Mouse (Mus musculus) adrenal gland, postnatal 36 days (tissue): Measurements from ENCODE around the gene Tekt4. TPM values are rescaled to one million over a fixed set of nuclear protein-coding genes. Genes with fewer than 3 reads are reported as not detected.
A peak's percentile ranks its signal among the peaks of the same experiment; 100 is the strongest.

ENCODE experiments used
- DNase-seq, 2 experiments: peaks; one replicate each; pipeline ENCODE4 v3.0.0; 2021; ENCODE audit warnings: mixed read lengths in 1 of 2
- total RNA-seq, 2 experiments: library from RNA; stranded (reverse); gene quantifications; 2 replicates each; pipeline ENCODE4 v1.2.3; 2021

The Tekt4 gene
- total RNA-seq, 2 experiments from 2014 or later: not detected

DNA sequence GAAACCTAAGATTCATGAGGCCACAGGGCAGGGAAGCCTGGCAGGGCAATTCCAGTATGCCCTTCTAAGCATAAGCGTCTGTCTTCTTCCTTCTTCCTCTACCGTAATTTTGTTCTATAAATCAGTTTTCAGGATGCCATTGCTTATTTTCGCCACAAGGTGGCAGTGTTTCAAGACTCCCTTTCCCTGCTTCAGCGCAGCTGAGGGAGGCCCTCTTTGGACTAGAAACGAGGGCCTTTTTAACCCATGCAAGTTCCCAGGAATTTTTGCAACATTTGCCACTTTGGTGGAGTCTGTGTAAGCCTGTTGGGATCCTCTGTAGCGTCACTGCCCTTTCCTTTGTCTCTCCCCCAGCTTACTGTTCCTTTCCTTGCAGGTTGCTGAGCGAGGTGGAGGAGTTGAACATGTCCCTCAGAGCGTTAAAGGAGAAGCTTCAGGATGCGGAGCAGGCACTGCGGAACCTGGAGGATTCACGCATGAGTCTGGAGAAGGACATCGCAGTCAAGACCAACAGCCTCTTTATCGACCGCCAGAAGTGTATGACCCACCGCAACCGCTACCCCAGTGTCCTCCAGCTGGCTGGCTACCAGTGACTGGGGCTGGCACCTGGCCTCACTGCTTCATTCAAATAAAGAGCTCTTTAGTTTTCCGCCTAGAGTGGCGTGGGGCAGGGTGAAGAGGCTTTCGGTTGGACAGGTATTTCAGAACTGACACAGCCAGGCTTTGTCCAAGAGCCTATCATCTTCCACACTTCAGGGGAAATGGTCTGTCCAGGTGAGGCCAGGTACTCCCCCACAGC, 21.7 kb downstream of the Tekt4 start:
- peak in 1 of 2 experiments; percentile 56 for DNase-seq

DNA sequence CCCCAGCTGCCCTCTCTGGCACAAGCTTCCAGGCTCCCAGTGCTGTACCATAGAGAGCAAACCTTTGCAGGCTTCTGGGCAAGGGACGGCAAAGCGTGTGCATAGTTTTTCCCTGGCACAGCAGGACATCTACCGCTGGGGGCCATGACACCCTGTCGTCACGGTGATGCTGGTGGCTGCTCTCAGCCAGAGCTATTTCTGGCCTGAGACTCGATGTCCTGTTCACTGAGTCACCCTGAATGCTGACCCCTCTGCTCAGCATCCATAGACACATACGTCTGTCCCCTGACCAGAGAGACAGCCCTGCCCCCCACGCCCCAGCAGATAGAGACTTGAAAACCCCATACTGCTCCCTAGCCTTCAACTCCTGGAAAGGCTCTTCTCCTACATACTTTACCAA, 25.7 kb downstream of the Tekt4 start:
- DNase-seq: no peak

- DNase-seq: no peak
Observed at GRCm38 (mm10) chr17:25480820-25481219, 26.4 kb downstream of the Tekt4 start.

- DNase-seq: no peak
Observed at GRCm38 (mm10) chr17:25482092-25482491, 27.7 kb downstream of the Tekt4 start.

- DNase-seq: peak; percentile 58 to 63
Observed at GRCm38 (mm10) chr17:25497013-25497412, 42.6 kb downstream of the Tekt4 start, which contains the start of gene Sstr5. Sstr5 (minus strand) TSS chr17:25497288.

- no peak for DNase-seq
Observed at GRCm38 (mm10) chr17:25502599-25502998, 48.2 kb downstream of the Tekt4 start.

GRCm38 (mm10) chr17:25507799-25508198, 53.4 kb downstream of the Tekt4 start:
- peak; percentile 82 for DNase-seq

DNA sequence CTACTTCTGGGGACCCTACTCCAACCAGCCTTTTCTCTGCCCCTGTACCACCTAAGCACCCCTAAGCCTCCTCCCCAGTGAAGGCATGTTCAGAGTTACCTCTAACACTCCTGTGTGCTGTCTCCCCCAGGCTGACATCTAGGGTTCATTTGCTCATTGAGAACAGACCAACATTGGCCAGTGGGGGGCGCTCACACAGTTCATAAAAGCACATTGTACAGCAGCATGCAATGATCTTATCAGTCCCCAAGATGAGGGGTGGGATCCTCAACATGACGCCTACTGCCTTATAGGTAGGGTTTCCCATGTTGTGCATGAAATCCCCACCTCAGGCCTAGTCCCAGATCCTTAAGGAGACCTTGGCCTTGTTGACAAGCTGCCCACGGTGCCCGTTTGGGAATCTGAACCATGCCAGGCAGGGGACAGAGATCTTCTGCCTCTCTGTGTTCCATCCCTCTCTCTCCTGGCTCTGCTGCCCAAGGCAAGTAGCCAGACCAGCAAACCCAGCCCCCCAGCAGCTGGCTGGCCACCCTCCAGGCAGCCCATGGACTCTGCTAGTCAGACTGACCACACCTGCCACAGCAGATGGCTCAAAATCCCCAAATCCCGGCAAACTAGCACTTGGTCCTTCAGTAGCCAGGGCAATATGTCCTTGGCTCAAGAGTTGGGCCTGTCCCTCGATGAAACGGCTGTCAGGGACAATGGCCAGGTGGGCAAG, 54.6 kb downstream of the Tekt4 start:
- peak; percentile 28 to 48 for DNase-seq

- DNase-seq: no peak
Observed at GRCm38 (mm10) chr17:25510074-25510830, 55.8 kb downstream of the Tekt4 start.

- DNase-seq: no peak
Observed at GRCm38 (mm10) chr17:25511876-25512275, 57.5 kb downstream of the Tekt4 start.

- DNase-seq: no peak
Observed at GRCm38 (mm10) chr17:25514055-25514454, 59.6 kb downstream of the Tekt4 start.

DNA sequence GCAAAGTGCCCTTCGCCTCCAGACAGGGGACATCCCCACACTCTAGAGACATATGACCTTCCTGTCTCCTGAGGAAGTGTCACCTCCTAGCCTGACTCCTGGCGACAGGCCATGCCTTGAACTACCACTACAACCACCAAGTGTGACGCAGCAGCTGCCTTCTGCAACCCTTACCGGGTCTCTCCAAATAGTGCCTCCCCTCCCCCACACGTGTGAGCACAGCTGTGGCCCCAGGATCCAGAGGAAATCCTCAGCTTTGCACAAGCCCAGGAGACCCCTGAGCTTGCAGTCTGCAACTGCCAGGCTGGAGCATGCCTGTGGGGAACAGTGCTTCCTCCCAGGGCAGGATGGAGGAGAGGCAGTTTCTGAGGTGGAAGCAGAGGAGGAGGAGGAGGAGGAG, 61.9 kb downstream of the Tekt4 start:
- peak in 1 of 2 experiments; percentile 10 for DNase-seq

GRCm38 (mm10) chr17:25518144-25518543, 63.7 kb downstream of the Tekt4 start:
- no peak for DNase-seq

DNA sequence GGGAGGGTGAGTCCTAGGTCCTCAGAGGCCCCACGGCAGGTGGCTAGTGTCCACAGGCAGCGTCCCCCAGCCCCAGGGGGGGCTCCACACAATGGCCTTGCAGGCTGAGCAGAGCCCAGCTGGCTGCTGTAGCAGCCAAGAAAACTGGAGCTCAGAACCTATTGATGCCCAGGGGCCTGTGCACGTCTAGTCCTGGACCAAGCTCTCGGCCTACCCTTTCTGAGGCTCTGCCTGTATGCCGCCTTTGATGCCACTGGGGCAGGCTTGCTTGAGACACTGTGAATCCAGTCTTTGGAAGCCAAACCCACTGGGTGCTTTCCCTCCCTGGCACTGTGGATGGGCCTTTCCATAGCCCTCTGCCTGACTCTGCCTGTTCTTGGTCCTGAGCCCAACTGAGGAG, 65.1 kb downstream of the Tekt4 start:
- DNase-seq: no peak

DNA sequence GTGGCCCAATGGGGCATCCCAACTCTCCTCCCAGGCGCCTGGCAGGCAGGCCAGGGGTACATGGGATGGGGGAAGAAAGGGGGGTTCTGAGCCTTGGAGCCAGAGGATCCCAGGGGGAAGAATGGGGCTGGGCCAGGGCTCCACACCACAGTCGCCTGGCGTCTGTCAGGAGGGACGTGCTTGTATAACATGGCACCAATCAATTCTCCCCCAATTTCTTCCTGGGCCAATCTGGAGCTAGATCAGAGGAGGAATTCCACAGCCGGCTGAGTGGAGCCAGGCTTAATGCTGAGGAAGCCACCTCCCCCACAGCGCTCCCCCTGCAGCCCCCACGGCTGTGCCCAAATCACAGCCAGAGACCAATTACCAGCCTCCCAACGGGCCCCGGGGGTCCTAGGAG, 66.1 kb downstream of the Tekt4 start:
- DNase-seq: no peak

GRCm38 (mm10) chr17:25522080-25522479, 67.7 kb downstream of the Tekt4 start:
- DNase-seq: no peak

Other genes with a start within 250 kb of the Tekt4 start
- gene Gnptg, start 214.5 kb upstream of the Tekt4 start, total RNA-seq: 10 to 100 TPM; 41.2 to 43.2 TPM
- gene Tsr3, start 214.4 kb upstream of the Tekt4 start, total RNA-seq: 10 to 100 TPM; 23.1 to 29.0 TPM
- gene Baiap3, start 198.3 kb upstream of the Tekt4 start, total RNA-seq: 10 to 100 TPM in 1 of 2 experiments, 1 to 10 TPM in 1; 6.9 to 10.7 TPM
- 100 to 1,000 TPM; 242 to 248 TPM for gene Ube2i, start 180.0 kb upstream of the Tekt4 start, total RNA-seq
- gene Prss34, start 156.2 kb upstream of the Tekt4 start, total RNA-seq: under 1 TPM; 0.30 to 0.43 TPM
- gene Prss28, start 146.0 kb upstream of the Tekt4 start, total RNA-seq: not detected
- gene Prss29, start 136.0 kb upstream of the Tekt4 start, total RNA-seq: not detected
- 1 to 10 TPM in 1 of 2 experiments, under 1 TPM in 1; 0.63 to 1.2 TPM for gene Tpsab1, start 109.1 kb upstream of the Tekt4 start, total RNA-seq
- gene Tpsb2, start 88.3 kb upstream of the Tekt4 start, total RNA-seq: 1 to 10 TPM; 2.8 to 3.2 TPM
- not detected for gene Tpsg1, start 85.3 kb upstream of the Tekt4 start, total RNA-seq
- gene Cacna1h, start 20.8 kb upstream of the Tekt4 start, total RNA-seq: 10 to 100 TPM; 58.7 to 97.3 TPM
- gene Sstr5, start 42.7 kb downstream of the Tekt4 start, total RNA-seq: under 1 TPM; 0.49 to 0.53 TPM
- 1 to 10 TPM; 1.3 to 2.5 TPM for gene Sox8, start 116.1 kb downstream of the Tekt4 start, total RNA-seq
- 10 to 100 TPM; 29.6 to 37.9 TPM for gene Lmf1, start 124.5 kb downstream of the Tekt4 start, total RNA-seq